Mouse (Mus musculus) erythroblast, embryonic 14.5 days (primary cell): ENCODE results near the gene Gm10985.

ENCODE experiments used
- GATA1 ChIP-seq: IDR thresholded peaks from 2 replicates; pipeline ENCODE4 v1.6.1; 2012; ENCODE audit warnings: low read length, inconsistent platforms, mixed read lengths
- TAL1 ChIP-seq: IDR thresholded peaks from 3 replicates; pipeline ENCODE4 v1.6.1; 2012; ENCODE audit warnings: low read length, inconsistent platforms, mixed read lengths

DNA sequence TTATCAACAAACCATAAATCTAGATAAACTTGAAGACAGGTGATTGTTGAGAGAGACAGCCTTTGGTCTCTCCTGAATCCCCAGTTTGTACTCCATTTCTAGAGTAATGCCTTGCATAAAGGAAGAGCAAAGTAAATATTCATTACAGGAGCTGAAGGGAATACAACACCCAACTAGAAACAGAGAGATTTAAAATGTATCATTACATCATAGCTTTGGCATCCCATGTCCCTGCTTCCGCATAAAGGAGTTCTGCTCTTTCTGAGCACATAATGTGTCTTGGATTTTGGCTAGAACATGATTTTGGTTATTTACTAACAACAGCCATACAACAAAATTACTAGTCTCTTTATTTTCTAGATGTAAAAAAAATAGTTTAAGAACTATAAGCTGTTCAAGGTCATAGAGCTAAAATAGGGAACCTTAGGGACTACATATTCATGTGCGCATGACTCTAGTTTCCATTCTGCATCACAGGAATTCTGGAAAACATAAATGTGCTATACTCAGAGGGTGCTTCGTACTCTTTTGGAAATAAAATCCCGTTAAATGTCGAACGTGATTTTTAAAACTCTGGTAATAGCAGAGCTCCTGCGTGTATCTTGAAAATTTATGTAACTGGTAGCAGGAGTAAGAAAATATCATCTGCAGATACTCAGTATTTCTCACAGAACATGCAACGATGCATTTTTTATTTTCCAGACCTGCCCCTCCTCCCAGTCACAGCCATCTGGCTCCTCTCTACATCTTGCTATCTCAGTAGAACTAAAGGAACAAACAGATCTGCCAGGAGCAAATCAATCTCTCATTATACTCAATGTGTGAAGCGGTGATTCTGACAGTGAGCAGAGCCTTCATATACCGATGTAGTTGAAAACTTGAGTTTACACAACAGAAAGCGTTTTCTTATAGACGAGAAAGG lies 46.0 kb downstream of the Gm10985 start:
- TF ChIP-seq GATA1, result no peak
- no peak for TF ChIP-seq TAL1
